Mouse (Mus musculus): ENCODE data around the gene Gxylt1.
"Not testable (repeated sequence)": the region's sequence is repeated elsewhere in the genome, so short reads cannot be mapped to it uniquely, and the experiment has no call there.

The Gxylt1 gene

GRCm38 (mm10) chr15:93274679-93275583, at the start of gene Gxylt1:
Gxylt1 (minus strand) TSS chr15:93275179.
- peak; percentile 94 for DNase-seq (ENCODE audit: low read depth)

GRCm38 (mm10) chr15:93318781-93319180, 43.8 kb upstream of the Gxylt1 start:
- DNase-seq (ENCODE audit: low read depth): no peak

GRCm38 (mm10) chr15:93310304-93310703, 35.3 kb upstream of the Gxylt1 start:
- DNase-seq (ENCODE audit: low read depth): not testable (repeated sequence)

GRCm38 (mm10) chr15:93298197-93298596, 23.2 kb upstream of the Gxylt1 start:
- no peak for DNase-seq (ENCODE audit: low read depth)

- DNase-seq (ENCODE audit: low read depth): no peak
Measured at GRCm38 (mm10) chr15:93294483-93294882, 19.5 kb upstream of the Gxylt1 start.

- DNase-seq (ENCODE audit: low read depth): no peak
Measured at GRCm38 (mm10) chr15:93288321-93288720, 13.3 kb upstream of the Gxylt1 start.

- DNase-seq (ENCODE audit: low read depth): no peak
Measured at GRCm38 (mm10) chr15:93287628-93288027, 12.6 kb upstream of the Gxylt1 start.

GRCm38 (mm10) chr15:93285244-93285643, 10.3 kb upstream of the Gxylt1 start:
- no peak for DNase-seq (ENCODE audit: low read depth)

- DNase-seq (ENCODE audit: low read depth): no peak
Measured at GRCm38 (mm10) chr15:93284326-93284725, 9.3 kb upstream of the Gxylt1 start.

GRCm38 (mm10) chr15:93283349-93283748, 8.4 kb upstream of the Gxylt1 start:
- DNase-seq (ENCODE audit: low read depth): no peak

GRCm38 (mm10) chr15:93276276-93276675, 1.3 kb upstream of the Gxylt1 start:
- DNase-seq (ENCODE audit: low read depth): no peak

GRCm38 (mm10) chr15:93275623-93276022, 644 bp upstream of the Gxylt1 start:
- peak; percentile 35 for DNase-seq (ENCODE audit: low read depth)

- DNase-seq (ENCODE audit: low read depth): no peak
Measured at GRCm38 (mm10) chr15:93273788-93274678, 946 bp downstream of the Gxylt1 start.

GRCm38 (mm10) chr15:93272948-93273347, 2.0 kb downstream of the Gxylt1 start:
- no peak for DNase-seq (ENCODE audit: low read depth)

GRCm38 (mm10) chr15:93270289-93270855, 4.6 kb downstream of the Gxylt1 start:
- no peak for DNase-seq (ENCODE audit: low read depth)

- no peak for DNase-seq (ENCODE audit: low read depth)
Measured at GRCm38 (mm10) chr15:93269572-93269971, 5.4 kb downstream of the Gxylt1 start.

GRCm38 (mm10) chr15:93268001-93268400, 7.0 kb downstream of the Gxylt1 start:
- DNase-seq (ENCODE audit: low read depth): no peak

GRCm38 (mm10) chr15:93267479-93267878, 7.5 kb downstream of the Gxylt1 start:
- DNase-seq (ENCODE audit: low read depth): no peak

- DNase-seq (ENCODE audit: low read depth): no peak
Measured at GRCm38 (mm10) chr15:93266361-93266760, 8.6 kb downstream of the Gxylt1 start.

GRCm38 (mm10) chr15:93265728-93266127, 9.3 kb downstream of the Gxylt1 start:
- DNase-seq (ENCODE audit: low read depth): no peak

- DNase-seq (ENCODE audit: low read depth): no peak
Measured at GRCm38 (mm10) chr15:93265231-93265630, 9.7 kb downstream of the Gxylt1 start.

GRCm38 (mm10) chr15:93264221-93264620, 10.8 kb downstream of the Gxylt1 start:
- no peak for DNase-seq (ENCODE audit: low read depth)

Data from fibroblast of lung, adult 2 months (primary cell).